Mouse (Mus musculus): ENCODE measurements around the gene D630003M21Rik. TPM values are rescaled to one million over a fixed set of nuclear protein-coding genes. Genes with fewer than 3 reads are reported as not detected.

Gene D630003M21Rik
- polyA plus RNA-seq, 1 experiment, result 0.36 TPM

- H3K4me1 ChIP-seq (ENCODE audit: control insufficient read depth, insufficient read depth, insufficient read length, low read length), result no peaks in the 10 kb centered on the region
- no peak overlapping the region for H3K4me3 ChIP-seq (ENCODE audit: insufficient read depth, low read depth, low read length)
- H3K27ac ChIP-seq (replicated peaks; ENCODE audit: low read depth, low read length), result no peak overlapping the region
Measured at GRCm38 (mm10) chr2:158221446-158222084, 7.5 kb downstream of the D630003M21Rik start.

GRCm38 (mm10) chr2:158219562-158219961, 9.5 kb downstream of the D630003M21Rik start:
- no peak overlapping the region for H3K4me3 ChIP-seq (ENCODE audit: insufficient read depth, low read depth, low read length)
- H3K27ac ChIP-seq (replicated peaks; ENCODE audit: low read depth, low read length), result no peak overlapping the region
- H3K4me1 ChIP-seq (ENCODE audit: control insufficient read depth, insufficient read depth, insufficient read length, low read length), result no peaks in the 10 kb centered on the region

- no peak overlapping the region for H3K4me3 ChIP-seq (ENCODE audit: insufficient read depth, low read depth, low read length)
- H3K27ac ChIP-seq (replicated peaks; ENCODE audit: low read depth, low read length), result no peak overlapping the region
- no peaks in the 10 kb centered on the region for H3K4me1 ChIP-seq (ENCODE audit: control insufficient read depth, insufficient read depth, insufficient read length, low read length)
Measured at GRCm38 (mm10) chr2:158216510-158216909, 12.5 kb downstream of the D630003M21Rik start.

DNA sequence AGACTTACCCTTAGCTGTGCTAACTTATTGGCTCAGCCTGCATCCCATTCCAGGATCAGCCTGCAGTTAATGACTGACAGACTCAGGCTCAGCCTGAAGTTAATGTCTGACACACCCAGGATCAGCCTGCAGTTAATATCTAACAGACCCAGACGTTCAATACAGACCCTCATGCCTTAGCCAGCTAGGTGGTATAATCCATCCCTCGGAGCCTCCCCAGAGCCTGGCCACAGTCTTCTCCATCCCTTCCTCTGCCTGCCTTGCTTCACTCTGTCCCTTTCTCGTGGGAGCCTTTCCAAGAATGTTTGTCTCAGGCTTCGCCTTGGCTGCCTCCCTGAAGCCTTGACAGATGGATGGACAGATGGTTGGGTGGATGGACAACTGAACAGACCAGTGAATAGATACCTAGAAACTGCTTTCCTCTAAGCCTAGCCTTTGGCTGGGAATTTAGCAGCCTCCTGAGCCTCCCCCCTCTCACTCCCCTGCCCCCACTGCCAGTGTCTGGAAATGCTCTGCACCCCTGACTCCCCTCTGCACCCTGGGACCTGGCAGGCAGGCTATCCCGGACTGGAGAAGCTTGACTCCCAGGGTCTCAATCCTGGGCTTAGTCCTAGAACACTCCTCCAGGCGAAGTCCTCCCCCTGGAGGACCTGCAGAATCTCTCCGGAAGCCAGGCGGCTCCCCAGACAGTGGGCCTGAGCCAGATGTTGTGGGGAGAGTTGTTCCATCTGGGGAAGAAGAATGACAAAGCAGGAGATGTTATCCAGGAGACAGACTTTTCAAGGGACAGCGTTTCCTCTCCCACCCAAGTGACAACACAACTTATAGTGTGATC, 13.5 kb downstream of the D630003M21Rik start:
- no peak overlapping the region for H3K27ac ChIP-seq (replicated peaks; ENCODE audit: low read depth, low read length)
- H3K4me3 ChIP-seq (ENCODE audit: insufficient read depth, low read depth, low read length), result no peak overlapping the region
- H3K4me1 ChIP-seq (ENCODE audit: control insufficient read depth, insufficient read depth, insufficient read length, low read length), result no peaks in the 10 kb centered on the region

GRCm38 (mm10) chr2:158211764-158212471, 17.1 kb downstream of the D630003M21Rik start:
- Histone ChIP-seq H3K27ac (replicated peaks; ENCODE audit: low read depth, low read length) (no peak overlapping the region), H3K4me3 (ENCODE audit: insufficient read depth, low read depth, low read length) (no peak overlapping the region), H3K4me1 (ENCODE audit: control insufficient read depth, insufficient read depth, insufficient read length, low read length) (no peaks in the 10 kb centered on the region)

DNA sequence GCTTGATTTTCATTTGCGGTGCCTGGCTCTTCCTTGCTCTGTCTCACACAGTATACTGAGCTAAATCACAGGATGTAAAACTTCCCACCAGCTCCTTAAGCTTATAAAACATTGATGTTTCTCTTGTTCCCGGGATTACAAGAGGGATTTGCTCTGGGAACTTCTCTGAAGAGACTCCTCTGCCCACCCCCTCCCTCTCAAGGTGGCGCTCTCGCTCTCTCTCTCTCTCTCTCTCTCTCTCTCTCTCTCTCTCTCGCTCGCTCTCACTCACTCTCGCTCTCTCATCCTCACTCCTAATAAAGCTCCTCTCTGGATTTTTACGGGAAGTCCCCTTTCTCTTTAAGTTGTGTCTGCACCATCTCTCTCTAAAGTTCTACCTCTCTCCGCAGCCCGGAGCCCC, 18.1 kb downstream of the D630003M21Rik start:
- Histone ChIP-seq H3K4me3 (ENCODE audit: insufficient read depth, low read depth, low read length) (no peak overlapping the region), H3K27ac (replicated peaks; ENCODE audit: low read depth, low read length) (no peak overlapping the region)

DNA sequence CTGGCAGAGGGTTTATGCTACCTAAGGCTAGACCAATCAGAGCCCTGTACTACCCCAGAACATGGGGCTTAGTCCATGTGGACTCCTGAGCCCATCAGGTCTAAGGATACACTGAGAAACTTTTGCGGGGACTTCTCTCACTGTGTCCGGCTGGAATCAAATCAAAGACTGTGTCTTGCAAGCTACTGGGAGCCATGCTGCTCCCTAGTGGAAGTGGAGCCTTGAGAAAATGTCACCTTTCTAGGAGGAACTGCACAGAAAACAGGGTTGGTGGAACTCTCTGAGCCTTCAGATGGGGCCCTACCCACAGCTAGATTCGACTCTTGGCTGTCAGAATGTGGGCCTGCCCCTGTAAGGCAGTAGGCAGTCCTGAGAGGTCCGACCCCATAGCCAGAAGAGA, 18.5 kb downstream of the D630003M21Rik start:
- H3K27ac ChIP-seq (replicated peaks; ENCODE audit: low read depth, low read length), result no peak overlapping the region
- no peaks in the 10 kb centered on the region for H3K4me1 ChIP-seq (ENCODE audit: control insufficient read depth, insufficient read depth, insufficient read length, low read length)
- H3K4me3 ChIP-seq (ENCODE audit: insufficient read depth, low read depth, low read length), result no peak overlapping the region

More for the DNA sequence above, 18.1 kb downstream of the D630003M21Rik start:
- H3K4me1 ChIP-seq (ENCODE audit: control insufficient read depth, insufficient read depth, insufficient read length, low read length), result no peaks in the 10 kb centered on the region

GRCm38 (mm10) chr2:158209776-158210175, 19.2 kb downstream of the D630003M21Rik start:
- H3K4me1 ChIP-seq (ENCODE audit: control insufficient read depth, insufficient read depth, insufficient read length, low read length), result no peaks in the 10 kb centered on the region
- H3K4me3 ChIP-seq (ENCODE audit: insufficient read depth, low read depth, low read length), result no peak overlapping the region
- H3K27ac ChIP-seq (replicated peaks; ENCODE audit: low read depth, low read length), result no peak overlapping the region

DNA sequence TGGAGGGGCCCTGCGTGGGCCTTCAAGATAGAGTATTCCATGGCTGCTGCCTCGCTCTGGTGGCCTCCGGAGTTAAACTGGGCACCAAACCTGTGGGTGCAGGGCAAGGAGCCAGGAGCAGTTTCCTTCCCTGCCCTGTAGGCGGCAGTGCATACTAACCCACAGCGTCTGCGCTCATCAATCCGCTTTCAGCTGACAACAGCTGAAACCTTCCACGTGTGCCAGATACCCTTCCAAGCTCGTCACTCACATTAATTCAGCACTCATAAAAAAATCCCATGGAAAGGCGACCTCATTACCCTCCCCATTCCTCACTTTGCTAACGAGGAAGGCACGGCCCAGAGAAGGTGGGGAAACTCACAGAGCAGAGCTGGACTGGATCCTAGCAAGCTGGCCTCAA, 21.2 kb downstream of the D630003M21Rik start:
- no peaks in the 10 kb centered on the region for H3K4me1 ChIP-seq (ENCODE audit: control insufficient read depth, insufficient read depth, insufficient read length, low read length)
- no peak overlapping the region for H3K27ac ChIP-seq (replicated peaks; ENCODE audit: low read depth, low read length)
- no peak overlapping the region for H3K4me3 ChIP-seq (ENCODE audit: insufficient read depth, low read depth, low read length)

DNA sequence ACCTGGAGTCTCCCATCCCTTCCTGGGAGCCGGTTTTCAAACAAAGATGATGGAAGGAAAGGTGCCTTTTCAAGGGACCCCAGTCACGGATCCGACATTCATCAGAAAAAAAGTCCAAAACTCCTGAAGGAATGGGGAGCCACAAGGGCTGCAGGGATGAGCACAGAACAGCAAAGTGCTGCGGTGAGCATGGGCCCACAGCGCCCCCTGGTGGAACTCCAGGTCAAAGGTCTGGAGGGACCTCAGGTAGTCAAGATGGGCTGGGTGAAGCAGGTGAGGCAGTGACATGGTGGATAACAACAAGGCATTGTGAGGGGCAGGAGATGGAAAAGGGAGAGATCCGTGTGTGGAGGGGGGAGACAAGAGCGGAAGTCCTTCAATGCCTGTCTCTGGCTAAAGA, 24.9 kb downstream of the D630003M21Rik start:
- Histone ChIP-seq H3K27ac (replicated peaks; ENCODE audit: low read depth, low read length) (no peak overlapping the region), H3K4me3 (ENCODE audit: insufficient read depth, low read depth, low read length) (no peak overlapping the region), H3K4me1 (ENCODE audit: control insufficient read depth, insufficient read depth, insufficient read length, low read length) (no peaks in the 10 kb centered on the region)

- Histone ChIP-seq H3K4me3 (ENCODE audit: insufficient read depth, low read depth, low read length) (no peak overlapping the region), H3K4me1 (ENCODE audit: control insufficient read depth, insufficient read depth, insufficient read length, low read length) (no peaks in the 10 kb centered on the region), H3K27ac (replicated peaks; ENCODE audit: low read depth, low read length) (no peak overlapping the region)
Measured at GRCm38 (mm10) chr2:158203686-158204085, 25.3 kb downstream of the D630003M21Rik start.

GRCm38 (mm10) chr2:158199281-158199680, 29.7 kb downstream of the D630003M21Rik start:
- H3K4me1 ChIP-seq (ENCODE audit: control insufficient read depth, insufficient read depth, insufficient read length, low read length), result no peaks in the 10 kb centered on the region
- H3K4me3 ChIP-seq (ENCODE audit: insufficient read depth, low read depth, low read length), result no peak overlapping the region
- no peak overlapping the region for H3K27ac ChIP-seq (replicated peaks; ENCODE audit: low read depth, low read length)

DNA sequence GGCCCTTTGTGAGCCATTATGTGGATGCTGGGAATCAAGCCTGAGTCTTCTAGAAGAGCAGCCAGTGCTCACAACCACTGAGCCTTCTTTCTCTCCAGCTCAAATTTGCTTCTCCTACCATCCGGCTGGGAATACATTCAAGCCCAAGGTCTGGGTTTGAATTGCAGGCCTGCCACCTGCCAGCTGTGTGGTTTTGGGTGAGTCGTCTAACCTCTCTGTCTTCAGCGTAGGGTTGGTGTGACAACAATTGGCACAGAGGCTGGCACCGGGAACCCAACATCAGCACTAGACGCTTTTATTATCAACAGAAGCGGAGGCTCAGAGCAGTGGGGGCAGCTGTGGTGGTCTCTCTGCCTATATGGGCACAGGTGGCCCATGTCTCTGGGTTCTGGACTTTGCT, 30.2 kb downstream of the D630003M21Rik start:
- no peaks in the 10 kb centered on the region for H3K4me1 ChIP-seq (ENCODE audit: control insufficient read depth, insufficient read depth, insufficient read length, low read length)
- no peak overlapping the region for H3K4me3 ChIP-seq (ENCODE audit: insufficient read depth, low read depth, low read length)
- H3K27ac ChIP-seq (replicated peaks; ENCODE audit: low read depth, low read length), result no peak overlapping the region

DNA sequence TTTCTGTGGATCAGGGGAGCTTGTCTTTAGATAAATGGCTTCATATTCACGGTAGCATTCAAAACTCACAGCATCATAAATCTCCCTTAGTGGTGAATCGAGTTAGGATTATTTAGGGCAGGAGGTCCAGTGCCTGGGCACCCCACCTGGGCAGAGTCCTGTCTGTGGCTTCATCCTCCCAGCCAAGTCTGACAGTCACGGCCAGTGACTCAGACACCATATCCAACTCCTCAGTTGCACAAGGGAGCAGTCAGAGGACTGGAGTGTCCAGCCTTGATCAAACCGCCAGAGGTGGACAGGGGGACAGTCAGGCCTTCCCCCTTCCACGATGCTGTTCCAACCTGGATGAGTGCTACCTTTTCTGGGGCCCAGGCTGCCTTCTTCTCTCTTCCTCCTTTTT, 31.1 kb downstream of the D630003M21Rik start:
- no peak overlapping the region for H3K27ac ChIP-seq (replicated peaks; ENCODE audit: low read depth, low read length)
- no peaks in the 10 kb centered on the region for H3K4me1 ChIP-seq (ENCODE audit: control insufficient read depth, insufficient read depth, insufficient read length, low read length)
- H3K4me3 ChIP-seq (ENCODE audit: insufficient read depth, low read depth, low read length), result no peak overlapping the region

GRCm38 (mm10) chr2:158194945-158195640, 33.9 kb downstream of the D630003M21Rik start:
- Histone ChIP-seq H3K4me1 (ENCODE audit: control insufficient read depth, insufficient read depth, insufficient read length, low read length) (no peaks in the 10 kb centered on the region), H3K4me3 (ENCODE audit: insufficient read depth, low read depth, low read length) (no peak overlapping the region), H3K27ac (replicated peaks; ENCODE audit: low read depth, low read length) (no peak overlapping the region)

Data from brown adipose tissue, adult 24 weeks (tissue).